Mouse (Mus musculus) layer of hippocampus, postnatal 14 days (tissue): ENCODE results near the gene Gm10775. TPM values are rescaled to one million over a fixed set of nuclear protein-coding genes. Genes with fewer than 3 reads are reported as not detected.

ENCODE experiments used
- DNase-seq, 2 experiments: peaks; one replicate each; pipeline ENCODE4 v3.0.0; 2021 to 2022; ENCODE audit warnings: low spot score in 2 of 2, mixed read lengths in 1 of 2
- long read RNA-seq, 2 experiments: library from polyadenylated mRNA; stranded (forward); transcript quantifications; one replicate each; pipeline ENCODE4 v2.0.0; 2021
- total RNA-seq, 2 experiments: library from RNA; stranded (reverse); gene quantifications; 2 replicates each; pipeline ENCODE4 v1.2.3; 2021

Gm10775 gene
- total RNA-seq = under 1 TPM; 0.37 to 0.64 TPM
- long read RNA-seq, experiment 1 = 0 reads
- long read RNA-seq, experiment 2 = 0 reads

GRCm38 (mm10) chr13:65259239-65259638 is at the start of gene Gm10775:
TSS of gene Gm10775 (plus strand) at chr13:65259539.
- no peak for DNase-seq

- DNase-seq = no peak
These were observed 33.4 kb upstream of the Gm10775 start for GRCm38 (mm10) chr13:65225945-65226344.

GRCm38 (mm10) chr13:65226657-65227056 is 32.7 kb upstream of the Gm10775 start:
- DNase-seq = no peak

- DNase-seq = no peak
These were observed 22.1 kb upstream of the Gm10775 start for GRCm38 (mm10) chr13:65237211-65237610.

GRCm38 (mm10) chr13:65240509-65241098 is 18.7 kb upstream of the Gm10775 start:
- peak; percentile 99 for DNase-seq

GRCm38 (mm10) chr13:65241099-65241626 is 18.2 kb upstream of the Gm10775 start:
- DNase-seq = peak; percentile 97 to 99

- no peak for DNase-seq
These were observed 17.6 kb upstream of the Gm10775 start for GRCm38 (mm10) chr13:65241627-65242318.

- DNase-seq = no peak
These were observed 17.0 kb upstream of the Gm10775 start for GRCm38 (mm10) chr13:65242319-65242787.

- DNase-seq = no peak
These were observed 16.1 kb upstream of the Gm10775 start for GRCm38 (mm10) chr13:65243273-65243672.

GRCm38 (mm10) chr13:65258175-65258954 is 974 bp upstream of the Gm10775 start:
- peak; percentile 68 for DNase-seq

GRCm38 (mm10) chr13:65262086-65262485 is 2.7 kb downstream of the Gm10775 start:
- no peak for DNase-seq

GRCm38 (mm10) chr13:65277994-65278382 is 18.6 kb downstream of the Gm10775 start:
- no peak for DNase-seq

GRCm38 (mm10) chr13:65278383-65279341 is 19.3 kb downstream of the Gm10775 start, which contains the start of gene Zfp369:
TSS of gene Zfp369 (plus strand) at chr13:65278814.
- DNase-seq = peak; percentile 94 to 96

- DNase-seq = no peak
These were observed 27.4 kb downstream of the Gm10775 start for GRCm38 (mm10) chr13:65286771-65287170.

GRCm38 (mm10) chr13:65296354-65296753 is 37.0 kb downstream of the Gm10775 start:
- no peak for DNase-seq

Other genes with a start within 250 kb of the Gm10775 start
- gene Spata31d1c, start 226.5 kb upstream of the Gm10775 start, total RNA-seq = not detected
- gene Prss47, start 206.8 kb upstream of the Gm10775 start, total RNA-seq = not detected
- gene Mfsd14b, start 146.6 kb upstream of the Gm10775 start, total RNA-seq = 10 to 100 TPM; 32.6 to 36.7 TPM
- not detected for gene Olfr465-ps1, start 121.5 kb upstream of the Gm10775 start, total RNA-seq
- gene Olfr466, start 109.3 kb upstream of the Gm10775 start, total RNA-seq = under 1 TPM in 1 of 2 experiments, not detected in 1; 0.07 TPM
- gene Nlrp4f, start 53.6 kb upstream of the Gm10775 start, total RNA-seq = under 1 TPM; 0.17 to 0.25 TPM
- gene Zfp369, start 19.3 kb downstream of the Gm10775 start, total RNA-seq = 10 to 100 TPM; 65.6 to 66.3 TPM